Mouse (Mus musculus): ENCODE measurements around the gene Rora. TPM values are rescaled to one million over a fixed set of nuclear protein-coding genes. Genes with fewer than 3 reads are reported as not detected.

Rora gene
- polyA plus RNA-seq, 1 experiment from 2014 or later: 43.6 TPM

DNA sequence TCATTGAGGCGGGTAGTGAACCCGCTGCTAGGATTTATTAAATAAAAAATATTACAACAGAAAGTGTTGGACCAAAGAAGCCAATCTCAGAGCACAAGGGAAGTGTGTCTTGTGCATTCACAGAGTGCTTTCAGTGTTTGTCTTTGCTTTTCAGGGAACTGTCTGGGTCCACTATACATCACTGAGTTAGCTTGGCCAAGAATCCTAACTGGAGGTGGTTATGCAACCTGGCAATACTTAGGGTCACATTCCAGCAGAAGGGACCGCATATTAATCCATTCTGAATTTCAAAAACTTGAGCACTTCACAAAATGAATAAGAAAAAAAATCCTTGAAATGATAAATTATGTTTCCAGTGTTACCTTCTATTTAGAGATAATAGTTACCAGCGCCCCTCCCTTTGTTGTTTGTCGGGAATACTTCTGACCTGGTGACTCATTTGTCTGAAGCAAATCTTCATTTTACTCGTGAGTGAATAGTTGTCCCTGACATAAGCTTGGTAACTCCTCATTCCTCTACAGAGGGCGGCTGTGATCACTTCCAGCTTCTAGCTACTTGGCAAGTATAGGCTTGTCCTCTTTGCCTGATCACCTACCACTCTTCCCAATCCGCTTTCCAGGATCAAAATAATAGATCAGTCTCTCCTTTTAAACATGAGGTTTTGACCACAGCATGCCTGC, 133.2 kb downstream of the Rora start:
- ATAC-seq: no peak
- H3K36me3 ChIP-seq (ENCODE audit: control insufficient read depth, insufficient read depth, low read length): no peaks in the 10 kb centered on the region
- H3K27ac ChIP-seq (ENCODE audit: low read length): no peak overlapping the region
- no peak overlapping the region for H3K9ac ChIP-seq (ENCODE audit: low read depth, low read length)
- no peak overlapping the region for H3K4me2 ChIP-seq (ENCODE audit: low read length)
- no peaks in the 10 kb centered on the region for H3K9me3 ChIP-seq (replicated peaks; ENCODE audit: control insufficient read depth, low read length, poor library complexity, severe bottlenecking)
- H3K4me1 ChIP-seq (ENCODE audit: control insufficient read depth, insufficient read depth, low read length): no peaks in the 10 kb centered on the region
- H3K4me3 ChIP-seq (ENCODE audit: low read depth, low read length): no peak overlapping the region
- H3K27me3 ChIP-seq (ENCODE audit: control insufficient read depth, insufficient read depth, low read depth, low read length): no peaks in the 10 kb centered on the region
- 84% methylated on average over 8 of the region's 8 CpGs for WGBS

DNA sequence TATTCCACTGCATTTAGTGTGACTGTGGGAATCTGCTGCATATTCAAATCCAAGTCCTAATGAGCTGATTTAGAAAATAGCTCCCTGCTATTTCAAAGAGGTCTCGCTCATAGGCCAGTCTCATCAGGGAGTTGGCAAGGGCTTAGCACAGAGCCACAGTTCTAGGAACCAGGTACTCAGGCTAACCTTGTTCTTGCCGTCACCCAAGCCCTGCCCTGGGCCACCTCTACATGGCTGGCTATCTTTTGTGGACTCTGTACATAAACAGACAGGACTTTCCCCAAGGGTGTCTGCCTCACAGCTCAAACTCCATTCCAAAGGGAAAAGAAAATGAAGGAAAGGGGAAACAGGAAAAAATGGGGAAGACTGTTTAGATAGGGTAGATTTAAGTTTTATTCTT, 134.1 kb downstream of the Rora start:
- Histone ChIP-seq H3K9ac (ENCODE audit: low read depth, low read length) (no peak overlapping the region), H3K36me3 (ENCODE audit: control insufficient read depth, insufficient read depth, low read length) (no peaks in the 10 kb centered on the region), H3K27ac (ENCODE audit: low read length) (no peak overlapping the region), H3K4me2 (ENCODE audit: low read length) (no peak overlapping the region), H3K4me3 (ENCODE audit: low read depth, low read length) (no peak overlapping the region), H3K4me1 (ENCODE audit: control insufficient read depth, insufficient read depth, low read length) (peaks cover 7% of the 10 kb centered on the region), H3K27me3 (ENCODE audit: control insufficient read depth, insufficient read depth, low read depth, low read length) (no peaks in the 10 kb centered on the region), H3K9me3 (replicated peaks; ENCODE audit: control insufficient read depth, low read length, poor library complexity, severe bottlenecking) (no peaks in the 10 kb centered on the region)
- ATAC-seq: no peak
- 69% methylated on average over 2 of the region's 2 CpGs for WGBS

DNA sequence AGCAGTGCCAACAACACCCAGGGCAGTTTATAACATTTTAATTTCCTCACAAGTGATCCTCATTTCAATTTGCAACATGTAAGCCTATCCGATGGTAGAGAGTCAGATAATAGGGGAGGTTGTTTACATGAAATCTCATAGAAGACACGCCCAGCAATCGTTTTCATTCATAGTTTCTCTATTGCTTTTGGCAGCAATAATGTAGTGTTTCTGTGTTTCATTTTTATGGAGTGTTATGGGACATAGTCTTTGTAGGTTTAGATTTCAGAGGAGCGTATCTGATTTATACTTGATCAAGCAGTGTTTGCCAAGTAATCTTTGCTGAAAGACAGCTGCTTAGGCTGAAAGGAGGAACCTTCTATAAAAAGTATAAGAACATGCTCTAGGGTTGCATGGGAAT, 137.3 kb downstream of the Rora start:
- no peak for ATAC-seq
- H3K4me3 ChIP-seq (ENCODE audit: low read depth, low read length): no peak overlapping the region
- WGBS: 88% methylated on average over 4 of the region's 4 CpGs
- H3K27me3 ChIP-seq (ENCODE audit: control insufficient read depth, insufficient read depth, low read depth, low read length): no peaks in the 10 kb centered on the region
- H3K27ac ChIP-seq (ENCODE audit: low read length): no peak overlapping the region
- H3K4me2 ChIP-seq (ENCODE audit: low read length): no peak overlapping the region
- H3K9ac ChIP-seq (ENCODE audit: low read depth, low read length): no peak overlapping the region
- peaks cover 7% of the 10 kb centered on the region for H3K4me1 ChIP-seq (ENCODE audit: control insufficient read depth, insufficient read depth, low read length)
- no peaks in the 10 kb centered on the region for H3K36me3 ChIP-seq (ENCODE audit: control insufficient read depth, insufficient read depth, low read length)
- H3K9me3 ChIP-seq (replicated peaks; ENCODE audit: control insufficient read depth, low read length, poor library complexity, severe bottlenecking): no peaks in the 10 kb centered on the region

DNA sequence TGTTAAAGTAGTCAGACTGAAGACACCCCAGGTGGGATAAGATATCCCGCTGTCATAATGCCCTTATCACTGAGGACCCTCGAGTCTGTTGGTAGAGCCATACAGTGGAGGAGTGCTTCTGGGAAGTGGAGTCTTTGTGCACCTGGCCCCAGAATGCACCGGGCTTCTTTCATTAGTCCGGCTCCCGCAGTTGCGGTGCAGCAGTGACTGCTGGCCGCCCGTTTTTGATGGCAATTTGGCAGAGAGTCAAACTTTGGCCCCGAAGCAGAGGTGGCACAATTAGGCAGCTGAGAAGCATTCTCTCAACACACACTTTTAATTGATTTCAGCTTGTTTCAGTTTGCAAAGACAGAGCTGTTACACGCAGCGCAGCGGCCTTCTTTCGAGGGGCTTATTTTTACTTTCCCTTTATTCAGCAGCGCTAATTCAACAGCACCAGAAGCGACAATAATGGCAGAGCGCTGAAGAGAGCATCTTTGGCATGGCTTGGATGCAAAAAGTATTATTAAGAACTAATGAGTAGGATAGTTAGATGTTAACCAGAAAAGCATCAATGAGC, 138.5 kb downstream of the Rora start:
- no peaks in the 10 kb centered on the region for H3K9me3 ChIP-seq (replicated peaks; ENCODE audit: control insufficient read depth, low read length, poor library complexity, severe bottlenecking)
- peak overlapping the region; percentile 31 for H3K4me2 ChIP-seq (ENCODE audit: low read length)
- H3K27ac ChIP-seq (ENCODE audit: low read length): no peak overlapping the region
- H3K27me3 ChIP-seq (ENCODE audit: control insufficient read depth, insufficient read depth, low read depth, low read length): no peaks in the 10 kb centered on the region
- WGBS: 50% methylated on average over 16 of the region's 16 CpGs
- no peak overlapping the region for H3K4me3 ChIP-seq (ENCODE audit: low read depth, low read length)
- H3K36me3 ChIP-seq (ENCODE audit: control insufficient read depth, insufficient read depth, low read length): no peaks in the 10 kb centered on the region
- no peak overlapping the region for H3K9ac ChIP-seq (ENCODE audit: low read depth, low read length)
- ATAC-seq: no peak
- peaks cover 7% of the 10 kb centered on the region for H3K4me1 ChIP-seq (ENCODE audit: control insufficient read depth, insufficient read depth, low read length)

DNA sequence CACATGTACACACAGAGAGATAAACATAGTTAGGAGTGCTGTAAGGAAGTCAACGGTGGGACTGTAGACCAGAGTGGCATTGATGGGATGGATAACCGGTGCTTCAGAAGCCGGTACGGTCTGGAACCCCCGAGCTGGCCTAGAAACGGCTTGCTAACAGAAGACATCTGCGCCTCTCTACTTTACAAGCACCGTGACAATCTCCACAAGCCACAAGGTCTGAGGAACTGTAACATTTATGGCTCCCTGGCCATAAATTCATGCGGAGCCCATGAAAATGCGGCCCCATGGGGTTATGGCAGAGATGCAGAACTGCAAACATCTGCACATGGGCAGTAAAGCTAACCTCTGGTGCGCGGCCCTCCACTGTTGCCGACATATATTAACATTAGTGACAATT, 141.7 kb downstream of the Rora start:
- no peak for ATAC-seq
- no peak overlapping the region for H3K4me2 ChIP-seq (ENCODE audit: low read length)
- H3K27ac ChIP-seq (ENCODE audit: low read length): no peak overlapping the region
- H3K36me3 ChIP-seq (ENCODE audit: control insufficient read depth, insufficient read depth, low read length): no peaks in the 10 kb centered on the region
- peaks cover 7% of the 10 kb centered on the region for H3K4me1 ChIP-seq (ENCODE audit: control insufficient read depth, insufficient read depth, low read length)
- H3K4me3 ChIP-seq (ENCODE audit: low read depth, low read length): no peak overlapping the region
- H3K9ac ChIP-seq (ENCODE audit: low read depth, low read length): no peak overlapping the region
- no peaks in the 10 kb centered on the region for H3K9me3 ChIP-seq (replicated peaks; ENCODE audit: control insufficient read depth, low read length, poor library complexity, severe bottlenecking)
- WGBS: 83% methylated on average over 13 of the region's 13 CpGs
- H3K27me3 ChIP-seq (ENCODE audit: control insufficient read depth, insufficient read depth, low read depth, low read length): no peaks in the 10 kb centered on the region

DNA sequence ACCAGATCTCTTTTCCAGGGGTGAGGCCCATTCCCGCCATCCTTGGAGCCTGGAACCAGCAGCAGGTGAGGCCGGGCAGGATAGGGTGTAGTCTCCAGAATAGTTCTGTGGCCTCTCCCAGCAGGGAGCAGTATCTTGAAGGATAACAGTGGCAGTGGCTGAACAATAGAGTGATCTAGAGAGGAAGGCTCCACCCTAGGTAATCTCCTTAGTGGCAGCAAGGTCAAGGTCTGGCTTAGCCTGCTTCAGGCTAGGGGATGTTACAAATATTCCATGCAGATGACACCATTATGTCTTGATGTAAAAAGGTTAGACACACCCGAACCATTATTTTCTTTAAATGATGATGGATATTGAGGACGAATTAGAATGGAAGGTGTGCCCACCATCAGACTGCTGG, 144.6 kb downstream of the Rora start:
- H3K4me3 ChIP-seq (ENCODE audit: low read depth, low read length): no peak overlapping the region
- 83% methylated on average over 4 of the region's 4 CpGs for WGBS
- ATAC-seq: no peak

DNA sequence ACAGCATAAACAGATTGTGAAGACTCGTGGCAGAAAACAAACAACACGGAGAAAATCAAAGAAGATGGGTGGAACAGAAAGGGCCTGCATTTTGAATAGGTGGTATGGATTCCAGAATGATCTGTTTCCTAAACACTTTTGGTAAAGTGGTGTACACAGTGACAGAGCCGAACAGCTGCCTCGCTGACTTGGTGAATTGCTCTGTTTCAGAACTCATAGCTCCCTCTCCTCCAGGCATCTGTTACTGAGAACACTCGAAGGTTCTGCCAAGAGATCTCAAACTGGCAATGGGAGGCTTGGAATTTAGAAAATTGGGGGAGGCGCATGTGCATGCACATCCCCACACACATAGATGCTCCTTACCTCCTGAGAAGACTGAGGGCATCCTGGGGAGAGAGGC, 145.5 kb downstream of the Rora start:
- H3K27ac ChIP-seq (ENCODE audit: low read length): no peak overlapping the region
- no peaks in the 10 kb centered on the region for H3K9me3 ChIP-seq (replicated peaks; ENCODE audit: control insufficient read depth, low read length, poor library complexity, severe bottlenecking)
- WGBS: 90% methylated on average over 6 of the region's 6 CpGs
- H3K4me1 ChIP-seq (ENCODE audit: control insufficient read depth, insufficient read depth, low read length): no peaks in the 10 kb centered on the region
- H3K27me3 ChIP-seq (ENCODE audit: control insufficient read depth, insufficient read depth, low read depth, low read length): no peaks in the 10 kb centered on the region
- no peak overlapping the region for H3K4me2 ChIP-seq (ENCODE audit: low read length)
- H3K36me3 ChIP-seq (ENCODE audit: control insufficient read depth, insufficient read depth, low read length): no peaks in the 10 kb centered on the region
- no peak for ATAC-seq
- H3K4me3 ChIP-seq (ENCODE audit: low read depth, low read length): no peak overlapping the region
- no peak overlapping the region for H3K9ac ChIP-seq (ENCODE audit: low read depth, low read length)

More for the DNA sequence above, 144.6 kb downstream of the Rora start:
- Histone ChIP-seq H3K36me3 (ENCODE audit: control insufficient read depth, insufficient read depth, low read length) (no peaks in the 10 kb centered on the region), H3K4me1 (ENCODE audit: control insufficient read depth, insufficient read depth, low read length) (no peaks in the 10 kb centered on the region), H3K27me3 (ENCODE audit: control insufficient read depth, insufficient read depth, low read depth, low read length) (no peaks in the 10 kb centered on the region), H3K4me2 (ENCODE audit: low read length) (no peak overlapping the region), H3K9ac (ENCODE audit: low read depth, low read length) (no peak overlapping the region), H3K27ac (ENCODE audit: low read length) (no peak overlapping the region), H3K9me3 (replicated peaks; ENCODE audit: control insufficient read depth, low read length, poor library complexity, severe bottlenecking) (no peaks in the 10 kb centered on the region)

DNA sequence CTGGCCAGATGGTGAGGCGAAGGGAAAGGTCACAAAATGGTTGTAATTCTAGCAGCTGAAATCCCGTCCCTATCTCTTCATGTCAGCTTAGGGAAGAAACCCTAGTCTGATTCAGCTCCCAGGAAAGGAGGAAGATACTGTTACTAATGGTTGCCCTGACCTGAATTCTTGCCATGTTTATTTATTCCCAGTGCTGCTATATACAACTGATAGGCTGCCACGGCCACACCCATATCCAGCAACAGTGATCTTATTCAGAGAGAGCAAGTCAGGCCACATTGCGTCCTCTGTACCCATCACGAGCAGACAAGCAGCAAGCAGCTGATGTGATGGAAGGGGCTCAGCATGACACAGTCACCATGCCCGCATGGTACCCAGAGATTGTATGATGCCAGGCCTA, 150.6 kb downstream of the Rora start:
- Histone ChIP-seq H3K9ac (ENCODE audit: low read depth, low read length) (no peak overlapping the region), H3K4me1 (ENCODE audit: control insufficient read depth, insufficient read depth, low read length) (peaks cover 9% of the 10 kb centered on the region; the same call in 1 of the 2 replicates), H3K27me3 (ENCODE audit: control insufficient read depth, insufficient read depth, low read depth, low read length) (no peaks in the 10 kb centered on the region), H3K36me3 (ENCODE audit: control insufficient read depth, insufficient read depth, low read length) (no peaks in the 10 kb centered on the region), H3K27ac (ENCODE audit: low read length) (no peak overlapping the region), H3K9me3 (replicated peaks; ENCODE audit: control insufficient read depth, low read length, poor library complexity, severe bottlenecking) (no peaks in the 10 kb centered on the region), H3K4me3 (ENCODE audit: low read depth, low read length) (no peak overlapping the region), H3K4me2 (ENCODE audit: low read length) (no peak overlapping the region)
- ATAC-seq: no peak
- WGBS: 91% methylated on average over 6 of the region's 6 CpGs

DNA sequence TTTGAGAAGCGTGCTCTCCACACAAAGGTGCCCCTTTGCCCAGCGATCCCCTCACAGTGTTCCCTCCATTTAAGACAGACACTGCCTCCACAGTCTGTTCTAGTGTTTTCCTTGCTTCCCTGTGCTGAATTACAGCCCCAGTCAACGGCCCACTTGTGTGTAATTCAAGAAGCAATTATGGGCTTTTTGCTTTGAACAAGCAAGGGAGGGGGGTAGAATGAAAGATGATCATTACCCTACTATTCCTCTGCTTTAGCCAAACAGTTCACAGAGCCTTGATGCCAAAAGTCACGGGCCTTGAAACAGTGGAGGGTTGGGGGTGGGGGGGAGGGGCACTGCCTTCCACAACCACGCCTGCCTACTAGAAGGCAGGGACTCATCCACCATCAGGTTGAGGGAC, 152.2 kb downstream of the Rora start:
- Histone ChIP-seq H3K9me3 (replicated peaks; ENCODE audit: control insufficient read depth, low read length, poor library complexity, severe bottlenecking) (no peaks in the 10 kb centered on the region), H3K27me3 (ENCODE audit: control insufficient read depth, insufficient read depth, low read depth, low read length) (no peaks in the 10 kb centered on the region), H3K4me3 (ENCODE audit: low read depth, low read length) (no peak overlapping the region), H3K4me2 (ENCODE audit: low read length) (peak overlapping the region; percentile 18; the same call in 1 of the 2 replicates), H3K9ac (ENCODE audit: low read depth, low read length) (no peak overlapping the region), H3K4me1 (ENCODE audit: control insufficient read depth, insufficient read depth, low read length) (peaks cover 9% of the 10 kb centered on the region; the same call in 1 of the 2 replicates), H3K27ac (ENCODE audit: low read length) (peak overlapping the region; percentile 12; the same call in 1 of the 2 replicates), H3K36me3 (ENCODE audit: control insufficient read depth, insufficient read depth, low read length) (no peaks in the 10 kb centered on the region)
- 49% methylated on average over 5 of the region's 5 CpGs for WGBS
- no peak for ATAC-seq
